Mouse (Mus musculus) kidney, postnatal 0 days (tissue): ENCODE data around the gene Sdc4. TPM values are rescaled to one million over a fixed set of nuclear protein-coding genes. Genes with fewer than 3 reads are reported as not detected.

Experiments
- ATAC-seq: fragments of 200-750 bp; cut with Nextera tagmentation; replicated peaks from 2 replicates; pipeline ENCODE4 v1.8.0; 2017; ENCODE audit warnings: low read depth, moderate number of reproducible peaks, moderate TSS enrichment, moderate library complexity; ENCODE audit not compliant: low FRiP score
- DNase-seq: peaks from one replicate; pipeline ENCODE4 v3.0.0-alpha.2; 2016; ENCODE audit warnings: low spot score
- H3K27ac ChIP-seq: fragments of 300-500 bp; sonication (generic); 2 replicates; pipeline ENCODE4 v1.5.1; 2014; ENCODE audit warnings: mild to moderate bottlenecking
- H3K27me3 ChIP-seq: fragments of 300-500 bp; sonication (generic); 2 replicates; pipeline ENCODE4 v1.6.1; 2014; ENCODE audit warnings: low read length, mixed read lengths; ENCODE audit not compliant: insufficient read depth
- H3K36me3 ChIP-seq: fragments of 300-500 bp; sonication (generic); 2 replicates; pipeline ENCODE4 v1.6.1; 2014; ENCODE audit warnings: low read length, mixed read lengths; ENCODE audit not compliant: insufficient read depth
- H3K4me1 ChIP-seq: fragments of 300-500 bp; sonication (generic); replicated peaks from 2 replicates; pipeline ENCODE4 v1.6.1; 2014; ENCODE audit warnings: antibody characterized with exemption, low read length, mixed read lengths; ENCODE audit not compliant: insufficient read depth
- H3K4me2 ChIP-seq: fragments of 300-500 bp; sonication (generic); 2 replicates; pipeline ENCODE4 v1.6.1; 2014; ENCODE audit warnings: mild to moderate bottlenecking, low read length, moderate library complexity, mixed read lengths
- H3K4me3 ChIP-seq: fragments of 300-500 bp; sonication (generic); replicated peaks from 2 replicates; pipeline ENCODE4 v1.5.1; 2014; ENCODE audit warnings: low read depth, low read length
- H3K9ac ChIP-seq: fragments of 300-500 bp; sonication (generic); 2 replicates; pipeline ENCODE4 v1.6.1; 2014; ENCODE audit warnings: low read depth, low read length
- H3K9me3 ChIP-seq: fragments of 300-500 bp; sonication (generic); replicated peaks from 2 replicates; pipeline ENCODE4 v1.6.1; 2016; ENCODE audit warnings: low read length, inconsistent platforms, mixed read lengths
- CTCF ChIP-seq: IDR thresholded peaks from 2 replicates; pipeline ENCODE4 v1.5.1; 2016; ENCODE audit warnings: antibody characterized with exemption, low read depth, mild to moderate bottlenecking, moderate library complexity
- WGBS: fragments of 180-500 bp; shearing (Covaris S2); extraction: QIAGEN DNeasy Blood & Tissue Kit; methylation state at CpG from one replicate; pipeline ENCODE4 v1.1.7; 2014; 5-methylcytosine and 5-hydroxymethylcytosine counted together
- polyA plus RNA-seq: library from polyadenylated mRNA; unstranded; fragments of >200 nt; fragmentation: Nextera tagmentation; extraction: Ambion mirVana; gene quantifications from 2 replicates; pipeline ENCODE4 v1.2.1, GENCODE M21; 2015

The Sdc4 gene
- polyA plus RNA-seq, 1 experiment from 2014 or later, result 183 TPM

GRCm38 (mm10) chr2:164434681-164435080 is 9.0 kb downstream of the Sdc4 start:
- Histone ChIP-seq H3K4me2 (peak overlapping the region; percentile 63; the same call in 1 of the 2 replicates), H3K4me1 (peaks cover 74% of the 10 kb centered on the region), H3K27ac (peak overlapping the region; percentile 93), H3K36me3 (0 out of 2 replicates have a peak, but pooled peaks cover 3% of the 10 kb centered on the region), H3K9me3 (no peaks in the 10 kb centered on the region), H3K4me3 (no peak overlapping the region), H3K27me3 (no peaks in the 10 kb centered on the region), H3K9ac (no peak overlapping the region)
- 24% methylated on average over 3 of the region's 3 CpGs for WGBS
- ATAC-seq (no peak), DNase-seq (no peak)
- no peak for TF ChIP-seq CTCF

- Histone ChIP-seq H3K36me3 (peaks cover 7% of the 10 kb centered on the region; the same call in 1 of the 2 replicates), H3K4me3 (no peak overlapping the region), H3K9ac (no peak overlapping the region), H3K9me3 (no peaks in the 10 kb centered on the region), H3K27ac (peak overlapping the region; percentile 93), H3K4me1 (peaks cover 71% of the 10 kb centered on the region), H3K4me2 (peak overlapping the region; percentile 43), H3K27me3 (no peaks in the 10 kb centered on the region)
- TF ChIP-seq CTCF, result no peak
- 53% methylated on average over 9 of the region's 9 CpGs for whole genome bisulfite sequencing
- ATAC-seq, result no peak
- no peak for DNase-seq
Observed at GRCm38 (mm10) chr2:164433278-164433895, 10.3 kb downstream of the Sdc4 start.

GRCm38 (mm10) chr2:164432541-164433191 is 11.0 kb downstream of the Sdc4 start:
- 0 out of 2 replicates have a peak, but pooled peaks have one; percentile 4 for ATAC-seq
- peaks cover 69% of the 10 kb centered on the region for H3K4me1 ChIP-seq
- peak; percentile 87 for DNase-seq
- peaks cover 10% of the 10 kb centered on the region; the same call in 1 of the 2 replicates for H3K36me3 ChIP-seq
- peak overlapping the region; percentile 45 for H3K9ac ChIP-seq
- no peak overlapping the region for H3K4me3 ChIP-seq
- peak overlapping the region; percentile 93 for H3K27ac ChIP-seq
- no peaks in the 10 kb centered on the region for H3K9me3 ChIP-seq
- no peaks in the 10 kb centered on the region for H3K27me3 ChIP-seq
- WGBS, result 11% methylated on average over 22 of the region's 22 CpGs
- H3K4me2 ChIP-seq, result peak overlapping the region; percentile 43
- TF ChIP-seq CTCF, result no peak

- peaks cover 13% of the 10 kb centered on the region; the same call in 1 of the 2 replicates for H3K36me3 ChIP-seq
- no peak overlapping the region for H3K4me3 ChIP-seq
- no peak for ATAC-seq
- H3K4me1 ChIP-seq, result peaks cover 62% of the 10 kb centered on the region
- no peaks in the 10 kb centered on the region for H3K27me3 ChIP-seq
- no peak for DNase-seq
- TF ChIP-seq CTCF, result no peak
- WGBS, result 44% methylated on average over 9 of the region's 9 CpGs
- H3K9me3 ChIP-seq, result no peaks in the 10 kb centered on the region
- peak overlapping the region; percentile 43 for H3K4me2 ChIP-seq
- H3K27ac ChIP-seq, result peak overlapping the region; percentile 93
- H3K9ac ChIP-seq, result peak overlapping the region; percentile 45; the same call in 1 of the 2 replicates
Observed at GRCm38 (mm10) chr2:164431676-164432465, 11.8 kb downstream of the Sdc4 start.

- Histone ChIP-seq H3K9me3 (no peaks in the 10 kb centered on the region), H3K27me3 (no peaks in the 10 kb centered on the region), H3K27ac (peak overlapping the region; percentile 93), H3K36me3 (peaks cover 17% of the 10 kb centered on the region; the same call in 1 of the 2 replicates), H3K4me2 (peak overlapping the region; percentile 38), H3K9ac (0 out of 2 replicates have a peak overlapping the region, but pooled peaks have one; percentile 35), H3K4me1 (peaks cover 52% of the 10 kb centered on the region), H3K4me3 (no peak overlapping the region)
- 8% methylated on average over 7 of the region's 7 CpGs for WGBS
- peak; percentile 53 for TF ChIP-seq CTCF
- ATAC-seq, result peak; percentile 56; the same call in 1 of the 2 replicates
- DNase-seq, result no peak
Observed at GRCm38 (mm10) chr2:164430697-164431096, 13.0 kb downstream of the Sdc4 start.
